Mouse (Mus musculus) kidney, postnatal 25 days (tissue): Measurements from ENCODE around the gene Aspscr1.

Experiments
- DNase-seq, 2 experiments: peaks; one replicate each; pipeline ENCODE4 v3.0.0; 2021; ENCODE audit warnings: mixed read lengths in 2 of 2

The Aspscr1 gene

DNA sequence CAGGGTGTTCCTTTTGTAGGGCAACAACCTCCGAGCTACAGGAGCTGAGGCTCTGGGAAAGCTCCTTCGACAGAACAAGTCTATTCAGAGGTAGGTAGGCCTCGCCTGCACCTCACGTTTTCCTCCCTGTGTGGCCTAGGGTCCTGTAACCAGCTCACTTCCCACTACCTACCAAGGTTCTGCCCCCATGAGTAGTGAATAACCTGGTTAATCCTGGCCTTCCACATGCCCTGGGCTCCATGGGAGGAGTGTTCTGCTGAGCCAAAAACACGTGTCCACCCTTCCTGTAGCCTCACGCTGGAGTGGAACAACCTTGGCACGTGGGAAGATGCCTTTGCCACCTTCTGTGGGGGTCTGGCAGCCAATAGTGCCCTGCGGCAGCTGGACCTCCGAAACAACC, 42.4 kb downstream of the Aspscr1 start:
- no peak for DNase-seq

DNA sequence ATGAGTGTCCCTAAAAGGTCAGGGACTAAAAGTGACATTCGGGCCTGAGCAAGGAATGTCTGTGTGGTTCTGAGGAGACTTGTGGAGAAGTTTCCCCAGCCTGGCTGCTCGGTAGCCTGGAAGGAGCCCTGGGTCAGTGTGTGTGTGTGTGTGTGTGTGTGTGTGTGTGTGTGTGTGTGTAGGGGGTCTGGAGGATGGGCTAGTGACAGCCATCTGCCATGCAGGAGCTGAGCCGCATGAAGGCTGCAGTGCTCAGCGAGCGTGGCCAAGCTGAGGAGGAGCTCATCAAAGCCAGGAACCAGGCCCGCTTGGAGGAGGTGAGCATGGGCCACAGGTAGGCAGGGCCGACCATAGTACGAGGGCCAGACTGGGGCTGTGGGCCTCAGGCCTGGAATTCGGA, 46.5 kb downstream of the Aspscr1 start:
- no peak for DNase-seq

DNA sequence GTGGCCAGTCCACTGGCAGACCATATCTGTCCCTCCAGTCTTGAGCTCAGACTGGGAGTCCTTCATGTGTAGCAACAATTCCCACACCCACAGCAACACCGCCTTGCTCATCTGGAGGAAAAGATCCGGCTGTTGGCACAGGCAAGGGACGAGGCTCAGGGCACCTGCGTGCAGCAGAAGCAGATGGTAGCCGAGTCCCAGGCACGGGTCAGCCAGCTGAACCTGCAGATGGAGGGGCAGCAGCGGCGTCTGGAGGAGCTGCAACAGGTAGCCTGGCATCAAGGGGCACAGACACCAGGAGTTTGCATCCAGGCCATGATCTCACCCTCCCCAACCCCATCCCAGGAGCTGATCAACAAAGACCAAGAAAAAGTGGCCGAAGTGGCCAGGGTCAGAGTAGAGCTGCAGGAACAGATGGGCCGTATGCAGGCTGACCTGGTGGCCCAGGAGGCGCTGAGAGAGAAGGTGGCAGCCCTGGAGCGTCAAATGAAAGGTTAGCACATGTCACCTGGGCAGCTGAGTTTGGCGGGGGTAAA, 47.1 kb downstream of the Aspscr1 start:
- peak in 1 of 2 experiments; percentile 57 for DNase-seq

DNA sequence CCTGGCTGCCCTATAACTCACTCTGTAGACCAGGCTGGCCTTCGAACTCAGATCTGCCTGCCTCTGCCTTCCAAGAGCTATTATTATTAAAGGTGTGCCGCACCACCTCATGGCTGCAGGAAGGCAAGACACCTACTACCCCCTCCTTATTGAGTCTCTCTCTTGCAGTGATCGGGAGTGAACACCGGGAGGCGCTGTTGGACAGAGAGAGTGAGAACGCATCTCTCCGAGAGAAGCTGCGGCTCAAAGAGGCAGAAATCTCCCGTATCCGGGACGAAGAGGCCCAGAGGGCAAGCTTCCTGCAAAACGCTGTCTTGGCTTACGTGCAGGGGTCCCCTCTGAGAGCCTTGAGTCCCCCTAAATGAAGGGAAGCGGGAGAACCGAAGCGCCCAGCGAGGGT, 47.7 kb downstream of the Aspscr1 start:
- peak; percentile 90 for DNase-seq

DNA sequence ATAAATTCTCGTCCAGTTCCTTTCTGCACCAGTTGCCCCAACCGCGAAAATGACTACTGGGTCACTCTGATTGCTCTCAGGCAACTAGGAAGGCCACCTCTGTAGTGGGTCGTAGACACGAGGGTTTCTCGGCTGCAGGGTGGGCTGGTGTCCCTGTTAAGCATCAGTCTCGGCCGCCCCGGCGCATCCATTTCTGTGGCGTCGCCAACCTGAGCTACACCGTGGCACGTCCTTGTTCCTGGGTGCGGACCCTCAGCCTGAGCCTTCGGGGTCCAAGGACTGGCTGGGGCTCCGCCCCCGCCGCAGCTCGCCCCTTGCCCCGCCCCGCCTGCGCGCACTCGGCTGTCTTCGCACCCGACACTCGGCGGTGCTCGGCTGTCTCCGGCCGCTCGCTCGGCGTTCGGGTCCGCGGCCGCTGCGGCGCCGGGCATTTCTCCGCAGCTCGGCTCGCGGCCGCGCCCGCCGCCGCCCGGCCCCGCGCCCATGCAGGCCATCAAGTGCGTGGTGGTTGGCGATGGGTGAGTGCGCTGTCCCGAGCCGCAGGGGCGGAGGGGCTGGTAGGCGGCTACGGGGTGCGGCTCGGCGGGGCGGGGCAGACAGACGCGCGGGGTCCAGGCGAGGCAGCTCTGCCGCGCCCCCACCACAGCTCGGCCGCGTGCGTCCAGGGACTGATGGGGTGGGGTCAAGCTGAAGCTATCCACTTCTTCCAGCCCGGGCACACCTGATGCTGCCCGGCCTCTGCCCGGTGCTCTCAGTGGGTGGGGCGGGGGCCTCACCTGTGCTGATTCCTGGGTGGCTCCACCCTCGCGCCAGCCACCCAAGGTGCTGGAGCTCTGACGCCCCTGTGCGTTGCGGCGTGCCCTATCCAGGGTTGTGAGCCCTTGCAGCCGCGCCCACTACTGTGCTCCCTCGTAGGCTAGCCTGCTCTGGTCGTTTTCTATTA, 48.6 kb downstream of the Aspscr1 start, which contains the start of gene Rac3:
Gene Rac3, plus strand, starts transcription at position 347 of the 943 bp plus-strand sequence.
- peak; percentile 68 to 77 for DNase-seq

DNA sequence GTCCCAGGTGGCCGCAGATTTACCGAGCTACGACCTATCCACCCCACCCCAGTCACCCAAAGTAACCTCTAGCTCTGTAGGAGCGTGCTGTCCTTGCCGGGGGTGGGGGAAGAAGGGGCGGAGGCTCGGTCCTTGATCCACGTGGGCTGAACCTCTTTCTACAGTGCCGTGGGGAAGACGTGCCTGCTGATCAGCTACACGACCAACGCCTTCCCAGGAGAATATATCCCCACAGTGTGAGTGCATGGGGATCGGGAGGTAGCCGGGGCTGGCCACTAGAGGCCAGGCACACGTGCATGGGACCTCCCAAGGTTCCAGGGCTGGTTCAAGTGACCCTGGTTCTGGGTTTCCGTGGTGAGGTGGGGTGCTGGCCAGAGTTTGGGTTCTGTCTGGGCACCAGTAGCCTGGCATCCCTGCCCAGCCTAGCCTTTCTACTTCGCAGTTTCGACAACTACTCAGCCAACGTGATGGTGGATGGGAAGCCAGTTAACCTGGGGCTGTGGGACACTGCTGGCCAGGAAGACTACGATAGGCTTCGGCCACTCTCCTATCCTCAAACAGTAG, 49.4 kb downstream of the Aspscr1 start:
- peak; percentile 35 to 41 for DNase-seq

DNA sequence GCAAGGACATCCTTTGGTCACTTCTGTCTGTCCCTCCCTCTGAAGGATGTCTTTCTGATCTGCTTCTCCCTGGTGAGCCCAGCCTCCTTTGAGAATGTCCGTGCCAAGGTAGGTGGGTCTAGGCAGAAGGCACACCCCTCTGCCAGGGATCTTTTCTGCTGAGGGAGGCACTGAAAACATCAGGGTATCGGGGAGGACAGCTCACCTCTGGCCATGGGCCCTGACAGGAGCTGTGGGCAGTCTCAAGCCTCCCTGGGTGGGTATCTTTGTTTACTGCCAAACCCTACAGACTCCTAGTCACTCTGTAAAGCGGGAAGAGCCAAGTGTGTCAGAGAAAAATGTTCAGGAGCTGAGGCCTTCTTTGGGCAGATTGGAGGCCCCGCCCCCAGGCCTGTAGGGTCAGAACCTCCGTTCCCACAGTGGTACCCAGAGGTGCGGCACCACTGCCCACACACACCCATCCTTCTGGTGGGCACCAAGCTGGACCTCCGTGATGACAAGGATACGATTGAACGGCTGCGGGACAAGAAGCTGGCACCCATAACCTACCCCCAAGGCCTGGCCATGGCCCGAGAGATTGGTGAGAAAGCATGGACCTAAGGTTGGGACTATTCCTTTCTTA, 50.1 kb downstream of the Aspscr1 start:
- DNase-seq, result peak; percentile 61 to 85

DNA sequence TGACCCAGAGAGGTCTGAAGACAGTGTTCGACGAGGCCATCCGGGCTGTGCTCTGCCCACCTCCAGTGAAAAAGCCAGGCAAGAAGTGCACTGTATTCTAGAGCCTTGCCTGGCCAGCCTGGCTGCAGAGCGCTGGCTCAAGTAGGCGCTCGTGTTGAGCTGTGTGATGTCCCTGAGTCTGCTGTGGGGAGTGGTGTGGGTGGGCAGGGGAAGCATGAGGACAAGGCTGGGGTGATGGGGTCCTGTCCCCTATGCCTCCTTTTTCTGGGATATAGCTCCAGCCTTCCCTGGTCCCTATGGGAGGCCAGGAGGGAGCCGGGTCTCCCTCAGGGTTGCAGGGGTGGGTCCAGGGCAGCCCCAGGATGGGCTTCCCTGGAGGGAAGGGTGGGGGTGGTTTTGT, 50.7 kb downstream of the Aspscr1 start:
- DNase-seq, result peak; percentile 16 to 43

DNA sequence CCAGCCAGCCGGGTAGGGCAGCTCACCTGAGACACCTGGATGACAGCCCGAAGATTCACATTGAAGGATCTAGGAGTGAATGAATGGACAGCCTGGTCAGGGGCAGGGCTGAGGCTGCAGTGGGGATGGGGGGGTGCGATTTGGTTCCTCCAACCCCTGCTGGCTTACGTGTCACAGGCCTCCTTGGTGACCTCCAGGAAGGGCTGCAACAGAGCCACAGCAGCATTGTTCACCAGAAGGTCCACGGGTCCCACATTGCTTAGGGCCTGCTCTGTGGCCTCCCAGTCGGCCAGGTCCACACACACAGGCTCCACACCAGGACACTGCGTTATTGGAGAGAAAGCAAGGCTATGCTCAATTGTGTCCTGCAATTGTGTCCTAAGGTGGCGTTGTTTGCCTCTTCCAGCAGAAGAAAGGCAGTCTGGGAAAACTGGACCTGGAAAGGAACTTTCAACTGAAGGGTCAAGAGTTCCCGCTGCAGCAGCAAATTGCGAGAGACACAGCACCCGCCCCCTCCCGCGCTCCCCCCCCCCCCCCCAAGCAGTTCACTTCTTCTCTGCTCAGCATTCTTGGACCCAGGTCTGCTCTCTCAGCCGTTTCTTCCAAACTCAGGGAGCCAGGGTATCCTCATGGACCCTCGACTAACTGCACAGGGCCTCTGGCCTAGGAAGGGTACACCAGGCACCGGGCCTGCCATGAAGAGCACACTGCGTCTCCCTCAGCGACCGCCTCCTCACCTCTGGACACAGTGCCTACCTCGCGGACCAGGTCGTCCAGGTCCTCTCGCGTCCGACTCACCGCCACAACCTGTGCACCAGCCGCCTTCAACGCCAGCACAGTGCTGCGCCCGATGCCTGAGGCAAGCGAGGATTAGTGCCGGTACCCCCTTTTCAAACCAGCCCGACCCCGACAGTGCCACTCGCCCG, 53.7 kb downstream of the Aspscr1 start:
- DNase-seq, result peak; percentile 53 to 82

DNA sequence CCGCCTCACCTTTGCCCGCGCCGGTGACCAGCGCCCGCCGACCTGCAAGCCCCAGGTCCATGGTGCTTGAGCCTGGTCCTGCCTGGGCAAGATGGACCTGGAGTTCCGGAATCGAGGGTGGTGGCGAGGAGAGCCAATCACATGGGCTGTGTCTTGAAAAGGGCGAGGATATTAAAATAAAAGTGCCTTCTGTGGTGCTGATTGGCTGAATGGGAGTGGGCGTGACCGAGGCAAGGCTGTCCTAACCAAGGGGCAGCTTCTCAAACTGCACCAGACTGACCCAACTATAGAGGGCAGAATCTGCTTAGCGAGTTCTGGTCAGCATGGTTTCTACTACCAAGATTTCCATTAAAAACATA, 54.4 kb downstream of the Aspscr1 start, which contains the start of gene Dcxr:
Gene Dcxr, minus strand, starts transcription at position 113 of the 359 bp plus-strand sequence.
- peak; percentile 97 to 98 for DNase-seq

DNA sequence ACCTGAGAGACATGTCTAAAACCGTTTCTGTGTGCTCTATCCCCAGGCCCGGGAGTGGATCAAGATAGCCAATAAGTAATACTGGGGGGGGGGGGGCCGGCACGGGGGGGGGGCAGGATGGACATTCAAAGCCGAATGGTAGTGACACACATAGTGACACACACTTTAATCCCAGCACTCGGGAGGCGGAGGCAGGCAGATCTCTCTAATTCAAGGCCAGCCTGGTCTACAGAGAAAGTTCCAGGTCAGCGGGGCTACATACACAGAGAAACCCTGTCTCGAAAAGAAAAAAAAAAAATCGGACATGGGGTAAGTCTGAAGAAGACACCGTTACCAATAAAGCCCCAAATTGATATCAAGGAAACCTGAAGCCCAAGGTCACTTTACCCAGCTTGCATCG, 54.8 kb downstream of the Aspscr1 start:
- DNase-seq, result peak in 1 of 2 experiments; percentile 33

DNA sequence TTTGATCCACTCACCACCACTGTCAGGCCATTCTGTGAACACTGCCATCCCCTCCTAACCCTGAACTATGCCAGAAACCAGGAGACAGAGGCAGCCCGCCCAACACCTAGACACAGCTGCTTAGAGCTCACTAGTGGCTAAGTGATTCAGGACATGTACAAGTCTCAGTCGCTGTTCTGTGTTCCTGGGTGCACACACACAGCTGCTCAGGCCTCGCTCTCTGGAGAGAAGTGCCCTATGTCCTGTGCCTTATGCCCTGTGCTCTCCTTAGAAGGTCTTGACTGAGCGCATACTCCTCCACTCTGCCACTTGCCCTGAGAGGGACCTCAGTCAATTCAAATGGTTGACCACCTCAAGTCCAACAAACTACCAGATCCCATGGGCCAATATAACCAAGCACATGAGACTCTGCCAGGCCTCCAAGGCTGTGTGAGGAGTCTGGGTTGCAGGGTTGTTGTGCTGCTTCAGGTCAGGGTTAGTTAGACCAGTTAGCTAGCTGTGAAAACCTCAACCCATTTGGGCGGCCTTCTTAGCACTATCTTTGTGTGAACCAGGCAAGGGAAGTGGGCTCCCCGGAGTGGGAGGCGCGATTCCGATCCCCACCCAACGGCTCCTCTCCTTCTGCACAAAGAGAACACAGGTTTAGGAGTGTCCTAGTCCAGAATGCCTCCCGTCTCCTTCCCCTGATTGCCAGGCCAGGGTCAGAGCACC, 55.9 kb downstream of the Aspscr1 start:
- no peak for DNase-seq

DNA sequence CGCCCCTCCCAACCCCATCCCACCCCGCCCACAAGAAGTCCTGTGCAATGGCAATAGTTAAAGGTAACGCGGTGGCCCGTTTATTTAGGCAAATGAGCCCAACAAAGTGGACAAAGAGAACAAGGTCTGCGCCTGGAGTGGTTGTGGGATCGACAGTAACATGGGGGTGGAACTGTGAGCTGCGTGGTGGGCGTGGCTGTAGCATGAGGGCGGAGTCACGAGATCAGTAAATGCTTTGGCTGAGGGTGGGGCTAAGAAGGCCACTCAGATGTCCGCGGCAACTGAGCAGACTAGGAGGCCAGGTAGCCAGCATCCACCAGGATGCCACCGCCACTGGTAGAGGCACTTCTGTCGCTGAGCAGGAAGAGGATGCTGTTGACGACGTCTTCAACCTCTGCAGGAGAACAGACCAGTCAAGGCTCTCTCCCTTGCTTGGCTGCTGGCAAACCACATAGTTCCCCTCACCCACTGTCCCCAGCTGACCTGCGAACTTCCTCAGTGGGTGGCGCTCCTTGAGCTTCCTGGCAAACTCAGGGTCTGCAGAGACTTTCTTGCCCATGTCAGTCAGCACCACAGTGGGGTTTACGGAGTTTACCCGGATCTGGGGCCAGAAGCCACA, 56.8 kb downstream of the Aspscr1 start:
- DNase-seq, result peak; percentile 71 to 83

DNA sequence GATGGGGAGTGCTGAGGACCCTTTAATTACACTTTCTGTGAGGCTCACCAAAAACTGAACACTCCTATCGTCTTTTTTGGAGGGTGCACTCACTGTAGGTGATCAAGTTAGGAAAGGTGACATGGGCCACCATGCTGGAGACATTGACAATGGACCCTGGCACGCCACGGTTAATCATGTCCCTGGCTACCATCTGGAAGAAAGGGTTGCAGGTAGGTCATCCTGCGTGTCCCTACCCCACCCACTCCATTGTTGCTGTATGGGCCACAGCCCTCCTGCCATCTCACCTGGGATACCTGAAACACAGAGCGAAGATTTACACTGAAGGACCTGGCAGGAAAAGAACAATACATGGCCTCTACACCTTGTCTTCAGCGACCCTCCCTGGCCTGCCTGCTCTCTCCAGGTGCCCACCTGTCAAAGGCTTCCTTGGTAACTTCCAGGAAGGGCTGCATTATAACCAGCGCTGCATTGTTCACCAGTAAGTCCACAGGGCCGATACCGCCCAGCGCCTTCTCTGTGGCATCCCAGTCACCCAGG, 57.6 kb downstream of the Aspscr1 start:
- DNase-seq, result no peak

DNA sequence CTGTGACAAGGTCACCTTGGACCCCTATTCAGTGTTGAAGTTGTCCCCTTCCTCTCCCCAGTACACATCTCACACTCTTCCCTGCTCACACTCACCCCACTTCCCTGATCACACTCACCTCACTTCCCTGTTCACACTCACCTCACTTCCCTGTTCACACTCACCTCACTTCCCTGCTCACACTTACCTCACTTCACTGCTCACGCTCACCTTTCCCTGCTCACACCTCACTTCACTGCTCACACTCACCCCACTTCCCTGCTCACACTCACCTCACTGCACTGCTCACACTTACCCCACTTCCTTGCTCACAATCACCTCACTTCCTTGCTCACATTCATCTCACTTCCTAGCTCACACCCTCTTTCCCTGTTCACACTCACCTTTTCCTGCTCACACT, 58.6 kb downstream of the Aspscr1 start:
- DNase-seq, result no peak

DNA sequence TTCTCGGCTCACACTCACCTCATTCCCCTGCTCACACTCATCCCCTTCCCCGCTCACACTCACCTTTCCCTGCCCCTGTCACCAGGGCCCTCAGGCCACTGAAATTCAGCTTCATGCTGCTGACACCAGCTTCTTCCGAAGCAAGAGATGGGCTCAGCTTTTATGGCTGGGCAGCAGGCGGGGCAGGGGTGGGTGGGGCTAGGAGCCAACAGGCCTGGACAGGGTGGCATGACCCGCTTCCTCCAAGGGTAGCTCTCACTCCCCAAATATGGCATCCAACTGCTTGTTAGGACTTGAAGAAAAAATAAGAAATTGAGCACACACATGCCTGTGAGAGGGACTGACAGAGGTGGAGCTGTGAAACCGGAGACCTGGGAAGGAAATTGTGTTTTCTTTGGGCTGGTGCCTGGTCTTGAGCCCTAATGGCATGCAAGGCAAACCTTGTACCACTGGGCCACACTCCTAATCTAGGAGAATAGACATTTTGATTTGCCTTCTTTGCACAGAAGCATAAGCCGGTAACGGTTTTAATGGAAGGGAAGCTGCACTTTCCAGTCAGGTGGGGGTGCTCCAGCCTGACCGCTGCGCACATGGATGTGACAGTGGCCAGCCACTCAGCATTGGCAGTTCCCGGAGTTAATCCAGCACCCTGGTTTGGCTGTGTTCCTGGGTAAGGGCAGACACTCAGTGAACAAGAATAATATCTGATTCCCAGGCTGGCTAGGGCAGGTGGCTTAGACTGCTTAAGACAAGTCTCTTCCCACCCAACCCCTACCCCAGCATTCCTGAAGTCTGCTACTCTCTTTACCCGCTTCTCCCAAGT, 59.3 kb downstream of the Aspscr1 start, which contains the start of gene Cbr2:
Gene Cbr2, minus strand, starts transcription at position 257 of the 823 bp plus-strand sequence.
- DNase-seq, result peak; percentile 49 to 53

DNA sequence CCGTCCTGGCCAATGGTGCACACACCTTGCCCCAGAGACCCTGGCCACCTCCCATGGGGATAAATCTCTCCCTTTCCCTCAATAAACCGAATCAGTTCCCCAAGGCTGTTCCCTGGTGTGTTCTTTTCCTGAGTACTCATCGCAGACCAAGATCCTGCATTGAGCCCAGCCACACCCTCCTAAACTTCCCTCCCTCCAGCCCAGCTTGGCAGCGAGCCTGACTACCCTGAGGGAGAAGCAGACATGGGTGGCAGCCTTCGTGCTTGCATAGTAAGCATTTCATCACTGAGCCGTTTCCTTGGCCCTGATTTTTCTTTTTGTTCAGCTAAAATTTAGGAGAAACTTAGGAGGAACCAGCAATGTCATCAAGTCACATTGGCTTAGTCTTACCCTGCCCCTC, 60.7 kb downstream of the Aspscr1 start:
- peak; percentile 74 to 85 for DNase-seq

DNA sequence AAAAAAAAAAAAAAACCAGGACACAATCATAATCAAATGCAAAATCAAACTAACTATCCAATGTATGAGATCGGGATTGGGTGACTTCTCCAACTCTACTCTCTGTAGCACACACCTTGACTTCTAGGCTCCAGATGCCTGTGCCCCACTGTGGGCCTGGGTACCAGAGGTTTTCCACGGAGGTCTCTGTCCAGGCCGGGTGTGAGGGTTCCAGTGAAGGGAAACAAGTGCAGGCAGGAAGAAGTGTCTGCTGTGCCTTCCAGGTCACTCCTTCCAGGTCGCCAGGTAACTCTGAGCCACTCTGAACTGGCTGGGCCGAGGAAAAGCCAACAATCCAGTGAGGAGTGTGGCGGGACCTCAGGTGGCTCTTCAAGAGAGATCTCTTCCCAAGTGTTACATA, 63.7 kb downstream of the Aspscr1 start:
- no peak for DNase-seq

DNA sequence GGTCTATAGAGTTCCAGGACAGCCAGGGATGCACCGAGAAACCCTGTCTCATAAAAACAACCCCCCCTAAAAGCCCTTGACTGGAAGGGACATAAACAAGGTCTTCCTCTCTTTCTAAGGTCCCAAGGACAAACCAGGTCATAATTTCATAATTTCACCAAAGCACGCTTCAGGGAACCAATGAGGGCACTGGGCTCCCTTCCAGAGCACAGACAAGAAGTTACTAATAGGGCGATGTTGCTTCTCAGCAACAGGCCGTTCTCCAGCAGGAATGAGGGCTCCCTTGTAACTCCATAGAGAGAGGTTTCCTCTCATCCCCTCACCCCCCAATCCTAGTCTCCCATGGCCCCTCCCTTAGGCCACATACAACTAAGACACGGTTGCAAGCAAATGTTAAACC, 68.2 kb downstream of the Aspscr1 start:
- no peak for DNase-seq
